Mouse (Mus musculus) layer of hippocampus, adult 8-10 months (tissue): ENCODE measurements around the gene Aloxe3. TPM values are rescaled to one million over a fixed set of nuclear protein-coding genes. Genes with fewer than 3 reads are reported as not detected.

Experiments
- DNase-seq, 2 experiments: peaks; one replicate each; pipeline ENCODE4 v3.0.0; 2022; ENCODE audit warnings: low spot score in 2 of 2
- total RNA-seq, 4 experiments: library from RNA; stranded (reverse); gene quantifications; 2 replicates each; pipeline ENCODE4 v1.2.4; 2022

Aloxe3 gene
- total RNA-seq, 4 experiments from 2014 or later: 8.8 to 14.4 (median 10.1) TPM

DNA sequence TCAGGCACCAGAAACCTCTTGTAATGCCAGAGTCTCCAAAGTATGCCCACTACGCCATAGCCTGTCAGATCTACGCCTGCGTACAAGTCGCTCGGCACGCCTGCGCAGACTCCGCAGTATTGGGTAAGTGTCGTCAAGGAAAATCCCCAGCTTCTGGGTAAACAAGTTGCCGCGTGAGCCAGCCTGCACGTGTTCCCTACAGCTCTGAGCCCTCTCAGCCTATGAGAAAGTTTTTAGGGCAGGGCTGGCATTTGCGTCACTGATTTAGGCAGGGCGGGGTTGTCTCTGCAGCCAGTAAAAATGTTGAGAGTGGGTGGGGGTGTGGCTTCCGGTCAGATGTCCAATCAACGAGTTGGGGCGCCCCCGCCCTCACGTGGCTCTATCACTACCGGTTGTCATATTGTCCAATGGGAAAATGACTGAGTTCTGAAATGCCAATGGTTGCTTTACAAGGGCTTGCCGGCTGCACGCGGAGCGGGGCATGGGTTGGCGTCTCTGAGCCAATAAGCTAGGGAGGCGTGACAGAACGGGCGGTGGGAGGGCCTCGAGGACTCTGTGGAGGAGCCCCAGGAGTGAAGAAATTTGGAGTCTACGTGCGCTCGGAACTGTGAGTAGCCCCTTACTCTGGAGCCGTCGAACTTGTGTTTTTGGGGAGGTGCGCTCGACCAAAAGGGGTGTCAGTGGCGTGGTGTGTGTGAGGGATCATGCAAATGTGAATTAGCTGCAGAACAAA lies 30.8 kb upstream of the Aloxe3 start, which contains the start of gene Per1:
Gene Per1, plus strand, starts transcription at position 521 of the 733 bp plus-strand sequence.
- DNase-seq: peak; percentile 100

DNA sequence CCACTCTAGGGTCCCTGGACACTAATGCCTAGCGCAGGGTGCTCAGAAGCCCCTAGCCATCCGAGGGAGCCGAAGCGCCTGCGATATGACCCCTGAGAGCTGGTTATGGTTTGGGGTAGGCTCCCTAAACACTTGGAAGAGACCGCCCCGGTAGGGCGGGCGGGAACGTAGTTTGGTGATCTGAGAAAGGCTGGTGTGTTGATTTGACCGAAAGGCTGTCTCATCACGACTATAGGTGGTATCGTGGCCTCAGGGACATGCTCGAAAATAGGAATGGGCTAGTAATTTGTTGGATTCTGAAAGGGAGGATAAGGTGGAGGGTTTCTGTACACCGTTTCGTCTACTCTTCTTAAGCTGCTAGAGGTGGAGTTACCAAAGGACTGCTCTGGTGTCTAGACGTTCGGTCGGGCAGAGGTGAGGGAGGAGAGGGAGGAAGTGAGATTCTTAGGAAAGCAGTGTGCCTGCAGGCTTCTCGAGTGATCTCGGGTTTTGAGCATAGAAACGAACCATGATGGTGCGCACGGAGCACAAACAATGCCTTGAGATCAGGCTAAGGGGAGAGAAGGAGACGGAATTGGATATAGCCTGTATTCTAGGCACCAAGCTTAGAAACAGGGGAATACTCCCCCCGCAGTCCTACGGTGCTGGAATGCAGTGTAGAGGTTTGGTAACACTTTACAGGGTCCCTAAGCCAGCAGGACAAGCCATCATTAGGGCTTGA lies 30.0 kb upstream of the Aloxe3 start:
- peak in 1 of 2 experiments; percentile 31 for DNase-seq

DNA sequence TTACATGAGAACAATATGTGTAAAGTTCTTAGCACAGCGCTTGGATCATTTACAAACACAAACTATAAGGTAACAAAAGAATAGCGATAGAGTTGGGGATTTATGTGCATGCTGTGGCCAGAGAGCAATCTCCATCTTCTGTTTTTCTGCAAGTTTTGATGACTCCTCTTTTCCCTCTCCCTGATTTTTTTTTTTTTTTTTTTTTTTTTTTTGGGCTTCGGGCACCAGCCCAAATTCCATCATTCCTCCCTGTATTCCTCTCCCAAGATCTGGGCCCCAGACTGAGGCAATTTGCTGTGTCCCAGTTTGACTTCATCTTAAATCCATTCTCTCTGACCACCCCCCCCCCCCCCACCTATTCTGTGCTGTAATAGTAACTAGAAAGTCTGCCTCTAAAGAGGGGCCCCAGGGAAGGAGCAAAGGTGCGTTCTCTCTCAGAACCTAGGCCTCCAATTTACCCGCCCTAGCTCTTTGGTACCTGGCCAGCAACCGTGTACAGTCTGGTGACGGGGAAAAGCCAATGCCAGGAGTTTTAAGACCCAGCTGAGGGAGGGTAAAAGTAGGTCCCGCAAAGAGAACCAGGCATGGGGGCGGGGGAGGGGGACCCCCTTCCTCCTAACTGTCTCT lies 29.2 kb upstream of the Aloxe3 start:
- DNase-seq: no peak

DNA sequence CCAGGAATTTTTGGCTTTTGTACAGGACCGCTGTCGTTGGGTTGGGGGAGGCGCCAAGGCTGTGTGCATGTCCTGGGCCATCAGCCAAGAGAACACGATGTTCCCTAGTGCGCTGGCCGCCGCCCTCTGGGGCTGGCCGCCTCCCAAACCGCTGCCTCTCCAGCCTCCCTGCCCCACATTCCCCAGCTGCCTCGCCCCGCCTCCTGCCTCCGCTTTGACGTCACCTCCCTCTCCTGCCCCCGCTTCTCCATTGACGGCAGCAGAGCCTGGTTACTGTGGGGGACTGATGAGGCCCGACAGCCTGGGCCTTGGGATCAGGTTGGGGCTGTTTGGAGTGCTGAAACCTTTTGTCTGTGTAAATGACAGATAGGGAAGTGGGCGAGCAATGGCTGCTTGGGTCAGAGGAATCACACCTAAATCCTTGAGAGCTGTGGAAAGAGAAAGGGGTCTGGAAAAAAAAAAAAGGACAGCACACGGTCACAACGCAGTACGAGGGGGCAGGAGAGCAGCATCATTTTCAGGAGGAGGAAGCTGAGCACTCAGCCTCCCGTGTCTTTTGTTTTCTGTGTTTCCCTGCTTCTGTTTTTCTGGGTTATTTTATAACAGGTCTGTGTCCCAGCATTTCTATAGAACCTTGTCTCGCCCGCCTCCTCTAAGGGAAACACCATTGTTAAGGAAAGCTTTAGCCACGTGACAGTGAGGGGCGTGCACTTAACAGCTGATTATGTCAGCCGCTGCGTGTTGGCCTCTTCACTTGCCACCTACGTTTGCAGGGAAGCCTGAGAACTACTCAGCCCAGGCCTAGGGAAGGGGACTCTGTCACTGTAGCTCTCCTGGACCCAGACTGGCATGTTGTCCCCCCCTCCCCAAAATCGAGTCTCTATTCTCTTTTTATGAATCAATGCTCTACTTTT lies 28.5 kb upstream of the Aloxe3 start:
- peak; percentile 96 to 97 for DNase-seq

DNA sequence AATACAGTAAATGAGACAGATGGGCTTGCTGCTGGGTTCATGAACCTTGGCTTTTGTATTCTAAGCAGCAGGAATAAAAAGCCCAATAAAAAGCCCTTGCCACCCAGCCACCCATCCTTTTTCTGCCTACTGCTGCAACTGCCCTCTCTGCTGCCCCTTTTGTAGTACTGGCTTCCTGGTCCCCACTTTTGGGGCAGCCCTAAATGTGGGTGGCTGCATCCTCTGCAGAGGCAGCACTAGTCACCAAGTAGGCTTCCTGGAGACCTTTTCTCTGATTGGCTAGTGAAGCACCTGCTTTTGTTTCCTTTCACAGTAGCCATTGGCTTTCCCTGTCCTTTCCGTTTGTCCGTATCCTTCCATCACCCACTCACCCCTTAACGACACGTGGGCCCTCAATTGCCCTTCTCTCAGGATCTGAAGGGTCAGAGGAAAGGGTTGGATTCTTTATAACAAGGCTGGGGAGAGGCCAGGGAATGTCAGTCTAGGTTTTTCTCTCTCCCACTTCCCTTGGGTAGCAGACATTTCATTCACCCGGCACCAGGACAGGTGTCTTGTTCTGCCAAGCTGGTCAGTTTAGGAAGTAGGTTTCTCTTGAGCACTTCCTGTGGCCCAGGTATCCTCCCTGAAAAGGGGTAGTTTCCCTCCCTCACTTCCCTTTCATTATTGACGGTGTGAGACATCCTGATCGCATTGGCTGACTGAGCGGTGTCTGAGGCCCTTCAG lies 27.5 kb upstream of the Aloxe3 start:
- DNase-seq: peak; percentile 17 to 24

DNA sequence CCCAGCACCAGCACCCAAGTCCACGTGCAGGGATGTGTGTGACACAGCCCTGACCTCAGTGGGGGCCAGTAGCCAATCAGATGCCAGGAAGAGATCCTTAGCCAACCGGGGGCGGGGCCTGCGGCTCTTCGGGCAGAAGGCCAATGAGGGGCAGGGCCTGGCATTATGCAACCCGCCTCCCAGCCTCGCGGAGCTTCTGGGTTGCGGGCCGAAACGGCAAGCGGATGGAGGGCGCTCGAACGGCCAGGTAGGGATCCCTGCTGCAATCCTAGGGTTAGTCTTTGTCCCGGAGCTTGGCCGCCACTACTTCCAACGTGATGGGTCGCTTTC lies 27.0 kb upstream of the Aloxe3 start:
- DNase-seq: peak; percentile 94 to 96

DNA sequence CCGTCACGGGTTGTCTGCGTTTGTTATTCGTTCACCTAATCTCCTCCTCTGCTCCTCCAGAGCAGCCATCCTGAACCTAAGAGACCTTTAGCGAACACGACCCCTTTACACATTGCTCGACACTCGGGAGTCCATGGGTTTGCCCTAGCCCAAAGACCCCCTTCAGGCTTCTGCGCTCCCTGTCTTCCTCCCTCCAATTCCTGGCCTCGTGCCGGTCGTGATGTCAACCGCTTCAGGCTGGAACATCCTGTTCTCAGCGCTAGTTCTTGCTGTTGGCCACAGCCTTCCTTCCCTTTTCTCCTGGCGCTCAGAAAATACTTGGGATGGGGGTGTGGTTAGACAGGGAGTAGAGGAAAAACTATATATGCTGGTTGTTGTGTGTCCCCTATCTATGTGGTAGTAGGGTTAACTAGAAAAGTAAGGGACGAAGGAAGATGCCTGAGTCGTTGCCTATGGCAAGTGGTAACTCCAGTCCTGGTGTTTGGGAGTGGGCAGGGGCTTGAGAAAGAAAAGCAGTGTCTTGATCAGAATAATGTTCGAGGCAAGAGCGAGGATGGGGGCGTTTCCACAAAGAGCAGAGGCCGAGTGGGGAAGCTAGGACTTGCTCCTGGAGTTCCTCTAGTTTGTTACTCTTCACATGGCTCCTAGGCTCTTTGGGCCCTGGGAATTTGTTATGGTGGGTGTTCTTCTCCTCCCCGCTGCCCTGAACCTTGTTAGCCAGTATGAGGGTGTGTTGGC lies 26.4 kb upstream of the Aloxe3 start:
- peak; percentile 65 to 66 for DNase-seq

DNA sequence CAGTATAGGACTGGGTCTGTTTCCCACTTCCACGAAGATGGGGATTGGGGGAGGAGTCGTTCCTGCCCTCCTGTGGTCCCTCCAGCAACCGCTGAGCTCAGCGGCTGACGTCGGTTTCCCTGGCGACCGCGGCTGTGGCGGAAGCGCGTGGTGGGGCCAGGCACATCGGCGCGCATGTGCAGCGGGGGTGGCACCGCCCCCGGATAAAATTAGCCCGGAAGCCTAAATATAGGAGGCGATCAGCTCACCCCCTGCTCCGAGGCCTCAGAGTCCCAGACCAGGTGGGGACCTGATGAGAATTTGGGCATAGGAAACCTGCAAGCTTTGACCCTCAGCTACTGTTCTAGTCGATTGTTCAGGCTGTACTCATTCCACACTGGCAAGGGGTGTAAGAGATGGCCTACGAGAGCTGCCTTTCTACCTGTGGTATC lies 25.8 kb upstream of the Aloxe3 start:
- DNase-seq: peak; percentile 89 to 91

DNA sequence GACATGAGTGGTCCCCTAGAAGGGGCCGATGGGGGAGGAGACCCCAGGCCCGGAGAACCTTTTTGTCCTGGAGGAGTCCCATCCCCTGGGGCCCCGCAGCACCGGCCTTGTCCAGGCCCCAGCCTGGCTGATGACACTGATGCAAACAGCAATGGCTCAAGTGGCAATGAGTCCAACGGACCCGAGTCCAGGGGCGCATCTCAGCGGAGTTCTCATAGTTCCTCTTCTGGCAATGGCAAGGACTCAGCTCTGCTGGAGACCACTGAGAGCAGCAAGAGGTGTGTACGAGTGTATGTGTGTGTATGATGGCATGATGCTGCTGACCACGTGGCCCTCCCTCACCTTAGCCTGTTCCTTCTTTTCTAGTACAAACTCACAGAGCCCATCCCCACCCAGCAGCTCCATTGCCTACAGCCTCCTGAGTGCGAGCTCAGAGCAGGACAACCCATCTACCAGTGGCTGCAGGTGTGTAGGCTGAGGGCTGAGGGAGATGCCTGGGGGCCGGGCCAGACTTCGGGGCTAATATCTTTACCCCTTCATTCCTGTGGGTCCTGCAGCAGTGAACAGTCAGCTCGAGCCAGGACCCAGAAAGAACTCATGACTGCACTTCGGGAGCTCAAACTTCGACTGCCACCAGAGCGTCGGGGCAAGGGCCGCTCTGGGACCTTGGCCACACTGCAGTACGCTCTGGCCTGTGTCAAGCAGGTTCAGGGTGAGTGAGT lies 24.9 kb upstream of the Aloxe3 start:
- DNase-seq: peak; percentile 18 to 44

DNA sequence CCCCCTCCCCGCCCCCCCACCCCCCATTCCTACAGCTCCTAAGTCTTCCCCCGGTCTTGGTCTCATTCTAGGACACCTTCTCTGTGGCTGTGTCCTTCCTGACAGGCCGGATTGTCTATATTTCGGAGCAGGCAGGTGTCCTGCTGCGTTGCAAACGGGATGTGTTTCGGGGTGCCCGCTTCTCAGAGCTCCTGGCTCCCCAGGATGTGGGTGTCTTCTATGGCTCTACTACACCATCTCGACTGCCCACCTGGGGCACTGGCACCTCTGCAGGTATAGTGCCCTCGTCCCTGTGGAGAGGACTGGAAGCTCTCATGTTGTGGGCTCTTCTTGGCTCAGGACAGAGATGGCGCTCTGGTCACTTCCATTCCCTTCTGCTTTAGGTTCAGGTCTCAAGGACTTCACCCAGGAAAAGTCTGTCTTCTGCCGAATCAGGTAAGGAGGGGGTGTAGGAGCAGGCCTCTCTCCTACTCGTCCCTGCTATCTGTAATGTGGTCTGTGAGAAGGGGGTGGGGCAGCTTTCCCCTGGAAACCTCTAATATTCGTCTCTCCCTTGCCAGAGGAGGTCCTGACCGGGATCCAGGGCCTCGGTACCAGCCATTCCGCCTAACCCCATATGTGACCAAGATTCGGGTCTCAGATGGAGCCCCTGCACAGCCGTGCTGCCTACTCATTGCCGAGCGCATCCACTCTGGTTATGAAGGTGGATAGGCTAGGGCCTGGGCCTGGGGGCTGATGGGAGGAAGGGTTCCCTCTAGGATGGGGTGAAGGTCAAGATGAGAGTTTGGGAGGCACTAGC lies 23.9 kb upstream of the Aloxe3 start:
- peak in 1 of 2 experiments; percentile 19 for DNase-seq

DNA sequence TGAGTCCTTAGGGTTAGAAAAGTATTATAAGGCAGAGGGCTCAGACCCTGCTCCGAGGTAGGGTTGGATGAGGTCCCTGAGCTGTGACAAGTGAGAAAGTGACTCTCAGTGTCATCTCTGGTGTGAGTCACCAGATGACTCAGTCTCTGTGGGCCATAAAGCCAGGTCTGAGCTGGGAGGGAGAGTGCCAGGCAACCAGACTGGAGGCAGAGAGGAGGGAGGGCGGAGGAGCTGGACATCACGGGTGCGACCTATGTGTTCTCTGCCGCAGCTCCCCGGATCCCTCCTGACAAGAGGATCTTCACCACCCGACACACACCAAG lies 23.3 kb upstream of the Aloxe3 start:
- peak in 1 of 2 experiments; percentile 33 for DNase-seq

DNA sequence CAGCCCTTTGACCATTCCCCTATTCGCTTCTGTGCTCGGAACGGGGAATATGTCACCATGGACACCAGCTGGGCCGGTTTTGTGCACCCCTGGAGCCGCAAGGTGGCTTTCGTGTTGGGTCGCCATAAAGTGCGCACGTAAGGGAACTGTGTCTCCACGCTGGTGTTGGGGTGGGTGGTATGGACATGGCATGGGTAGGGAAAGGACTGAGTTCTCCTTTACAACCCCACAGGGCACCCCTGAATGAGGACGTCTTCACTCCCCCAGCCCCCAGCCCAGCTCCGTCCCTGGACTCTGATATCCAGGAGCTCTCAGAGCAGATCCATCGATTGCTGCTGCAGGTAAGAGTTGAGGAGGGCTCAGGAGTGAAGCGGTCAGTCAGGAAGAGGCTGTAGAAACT lies 22.6 kb upstream of the Aloxe3 start:
- no peak for DNase-seq

DNA sequence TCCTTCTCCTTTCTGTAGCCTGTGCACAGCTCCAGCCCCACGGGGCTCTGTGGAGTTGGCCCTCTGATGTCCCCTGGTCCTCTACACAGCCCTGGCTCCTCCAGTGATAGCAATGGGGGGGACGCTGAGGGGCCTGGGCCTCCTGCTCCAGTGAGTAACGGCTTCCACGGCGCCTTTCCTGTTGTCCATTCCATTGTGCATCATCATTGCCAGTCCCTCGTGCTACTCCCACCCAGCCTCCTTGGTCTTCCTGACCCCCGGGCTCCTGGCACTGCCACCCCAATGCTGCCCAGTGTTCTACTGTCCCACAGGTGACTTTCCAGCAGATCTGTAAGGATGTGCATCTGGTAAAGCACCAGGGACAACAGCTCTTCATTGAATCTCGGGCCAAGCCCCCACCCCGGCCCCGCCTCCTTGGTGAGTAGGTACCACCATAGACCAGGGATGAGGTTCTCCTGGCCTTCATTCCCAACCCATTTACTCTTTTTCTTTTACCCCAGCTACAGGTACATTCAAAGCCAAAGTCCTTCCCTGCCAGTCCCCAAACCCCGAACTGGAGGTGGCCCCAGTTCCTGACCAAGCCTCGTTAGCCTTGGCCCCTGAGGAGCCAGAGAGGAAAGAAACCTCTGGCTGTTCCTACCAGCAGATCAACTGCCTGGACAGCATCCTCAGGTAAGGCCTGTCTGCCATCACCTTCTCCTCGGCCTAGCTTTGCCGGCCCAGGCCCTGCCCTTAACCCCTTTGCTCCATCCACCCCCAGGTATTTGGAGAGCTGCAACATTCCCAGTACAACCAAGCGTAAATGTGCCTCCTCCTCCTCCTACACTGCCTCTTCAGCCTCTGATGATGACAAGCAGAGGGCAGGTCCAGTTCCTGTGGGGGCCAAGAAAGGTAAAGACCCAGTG lies 21.9 kb upstream of the Aloxe3 start:
- no peak for DNase-seq

DNA sequence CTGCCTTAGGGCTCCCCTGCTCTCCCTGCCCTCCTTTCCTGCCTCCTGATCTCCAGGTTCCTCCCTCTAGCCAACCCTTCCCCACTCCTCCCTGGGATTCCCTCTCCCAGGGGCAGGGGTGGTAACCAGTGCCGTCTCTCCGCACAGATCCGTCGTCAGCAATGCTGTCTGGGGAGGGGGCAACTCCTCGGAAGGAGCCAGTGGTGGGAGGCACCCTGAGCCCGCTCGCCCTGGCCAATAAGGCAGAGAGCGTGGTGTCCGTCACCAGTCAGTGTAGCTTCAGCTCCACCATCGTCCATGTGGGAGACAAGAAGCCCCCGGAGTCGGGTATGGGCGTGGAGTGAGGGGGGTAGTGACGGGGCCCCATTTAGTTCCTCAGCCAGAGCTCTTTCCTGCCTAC lies 21.2 kb upstream of the Aloxe3 start:
- no peak for DNase-seq

DNA sequence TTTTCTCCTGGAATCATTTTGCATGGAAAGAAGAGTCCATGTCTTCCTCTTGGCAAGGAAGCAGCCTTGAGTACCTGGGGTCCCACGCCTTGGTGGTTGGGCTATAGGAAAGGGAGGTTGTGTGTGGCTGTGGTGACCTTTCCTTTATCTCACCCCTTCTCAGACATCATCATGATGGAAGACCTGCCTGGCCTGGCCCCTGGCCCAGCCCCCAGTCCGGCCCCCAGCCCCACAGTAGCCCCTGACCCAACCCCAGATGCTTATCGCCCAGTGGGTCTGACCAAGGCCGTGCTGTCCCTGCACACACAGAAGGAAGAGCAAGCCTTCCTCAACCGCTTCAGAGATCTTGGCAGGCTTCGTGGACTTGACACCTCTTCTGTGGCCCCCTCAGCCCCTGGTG lies 20.5 kb upstream of the Aloxe3 start:
- no peak for DNase-seq

DNA sequence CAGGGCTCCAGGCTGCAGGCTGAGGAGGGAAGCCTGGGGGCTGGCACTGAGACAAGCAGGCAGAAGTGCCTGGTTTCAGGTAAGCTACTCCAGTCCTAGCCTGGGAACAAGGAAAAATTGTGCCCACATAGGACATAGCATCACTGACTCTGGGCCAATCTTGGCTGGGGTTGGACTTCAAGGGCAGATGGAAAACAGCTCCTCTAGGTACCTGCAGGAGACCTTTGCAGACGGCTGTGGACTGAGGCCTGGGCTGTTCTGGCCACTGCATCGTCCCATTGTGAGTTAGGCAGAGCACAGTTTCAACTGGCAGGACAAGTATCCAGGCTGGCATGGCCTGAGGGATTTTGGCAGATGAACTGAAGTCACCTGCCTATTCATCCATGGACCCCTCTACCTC lies 19.9 kb upstream of the Aloxe3 start:
- DNase-seq: no peak

DNA sequence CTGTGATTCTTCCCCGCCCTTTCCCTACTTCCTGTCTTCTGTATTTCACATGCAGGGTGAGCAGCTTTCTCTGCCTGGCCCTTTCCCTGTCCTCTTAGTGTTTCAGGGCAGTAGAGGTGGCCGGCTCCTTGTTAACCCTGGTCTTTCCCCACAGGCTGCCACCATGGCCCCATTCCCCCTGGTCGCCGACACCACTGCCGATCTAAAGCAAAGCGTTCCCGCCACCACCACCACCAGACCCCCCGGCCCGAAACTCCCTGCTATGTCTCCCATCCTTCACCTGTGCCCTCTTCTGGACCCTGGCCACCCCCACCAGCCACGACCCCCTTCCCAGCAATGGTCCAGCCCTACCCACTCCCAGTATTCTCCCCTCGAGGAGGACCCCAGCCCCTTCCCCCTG lies 19.4 kb upstream of the Aloxe3 start:
- no peak for DNase-seq

DNA sequence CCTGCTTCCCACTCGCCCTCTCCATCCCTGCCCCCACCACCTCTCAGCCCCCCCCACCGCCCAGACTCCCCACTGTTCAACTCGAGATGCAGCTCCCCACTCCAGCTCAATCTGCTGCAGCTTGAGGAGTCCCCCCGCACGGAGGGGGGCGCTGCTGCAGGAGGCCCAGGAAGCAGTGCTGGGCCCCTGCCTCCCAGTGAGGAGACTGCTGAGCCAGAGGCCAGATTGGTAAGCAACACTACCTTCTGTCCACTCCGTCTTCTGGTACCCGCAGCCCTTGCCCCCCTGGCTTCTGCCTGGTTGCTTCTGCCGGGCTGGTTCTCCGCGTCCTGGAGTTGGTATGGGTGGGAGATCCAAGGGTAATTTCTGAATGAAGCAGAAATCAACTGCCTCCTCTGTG lies 18.9 kb upstream of the Aloxe3 start:
- no peak for DNase-seq
